Mouse (Mus musculus) C2C12 (cell line): ENCODE data around the gene En1. TPM values are rescaled to one million over a fixed set of nuclear protein-coding genes. Genes with fewer than 3 reads are reported as not detected.

ENCODE experiments used
- H3K27me3 ChIP-seq: one replicate; pipeline ENCODE4 v1.6.1; 2011; ENCODE audit not compliant: control insufficient read depth, insufficient read depth, insufficient read length
- H3K36me3 ChIP-seq: one replicate; pipeline ENCODE4 v1.6.1; 2011; ENCODE audit not compliant: control insufficient read depth, insufficient read depth
- H3K4me3 ChIP-seq: one replicate; pipeline ENCODE4 v1.5.1; 2011; ENCODE audit warnings: mild to moderate bottlenecking, control low read depth; ENCODE audit not compliant: poor library complexity, insufficient read depth, severe bottlenecking
- H3K79me2 ChIP-seq: one replicate; pipeline ENCODE4 v1.6.1; 2011; ENCODE audit not compliant: control insufficient read depth, insufficient read depth
- H3K79me3 ChIP-seq: one replicate; pipeline ENCODE4 v1.6.1; 2011; ENCODE audit warnings: low read depth, control low read depth
- H3ac ChIP-seq: one replicate; pipeline ENCODE3; 2011; ENCODE audit warnings: low read depth; ENCODE audit not compliant: control insufficient read depth, insufficient read length
- CEBPB ChIP-seq: IDR thresholded peaks from one replicate; pipeline ENCODE4 v1.6.1; 2011; ENCODE audit warnings: low read depth, mild to moderate bottlenecking, control low read depth, moderate library complexity
- CTCF ChIP-seq: IDR thresholded peaks from one replicate; pipeline ENCODE4 v1.5.1; 2011; ENCODE audit not compliant: control insufficient read depth, insufficient read depth, insufficient read length
- FOSL1 ChIP-seq: IDR thresholded peaks from one replicate; pipeline ENCODE4 v1.8.0; 2011; ENCODE audit warnings: mild to moderate bottlenecking, low read length; ENCODE audit not compliant: poor library complexity, insufficient read depth, severe bottlenecking
- MAX ChIP-seq: IDR thresholded peaks from one replicate; pipeline ENCODE4 v1.6.1; 2011; ENCODE audit warnings: mild to moderate bottlenecking, control low read depth
- MYOD1 ChIP-seq: IDR thresholded peaks from one replicate; pipeline ENCODE4 v1.6.1; 2011; ENCODE audit warnings: low read depth; ENCODE audit not compliant: control insufficient read depth, insufficient read length
- MYOG ChIP-seq: IDR thresholded peaks from one replicate; pipeline ENCODE4 v1.6.1; 2011; ENCODE audit not compliant: control insufficient read depth, insufficient read length; ENCODE audit errors: extremely low read depth
- USF1 ChIP-seq: IDR thresholded peaks from one replicate; pipeline ENCODE4 v1.6.1; 2011; ENCODE audit warnings: low read depth, mild to moderate bottlenecking, control low read depth, moderate library complexity
- polyA plus RNA-seq: library from polyadenylated mRNA; unstranded; fragments of >200 nt; fragmentation: generic; extraction: Trizol; gene quantifications from one replicate; pipeline ENCODE4 v1.2.1, GENCODE M21; 2012; ENCODE audit warnings: missing spikeins

En1 gene
- polyA plus RNA-seq, 1 experiment: 11.5 TPM

- Histone ChIP-seq H3K4me3 (no peak overlapping the region), H3K36me3 (no peaks in the 10 kb centered on the region), H3K27me3 (no peaks in the 10 kb centered on the region), H3ac (no peak overlapping the region), H3K79me3 (no peaks in the 10 kb centered on the region), H3K79me2 (peaks cover 3% of the 10 kb centered on the region)
- TF ChIP-seq CTCF: no peak
- TF ChIP-seq USF1: no peak
- TF ChIP-seq MYOG: no peak
- no peak for TF ChIP-seq CEBPB
- TF ChIP-seq FOSL1: no peak
These were observed 3.9 kb upstream of the En1 start for GRCm38 (mm10) chr1:120598196-120598940.

DNA sequence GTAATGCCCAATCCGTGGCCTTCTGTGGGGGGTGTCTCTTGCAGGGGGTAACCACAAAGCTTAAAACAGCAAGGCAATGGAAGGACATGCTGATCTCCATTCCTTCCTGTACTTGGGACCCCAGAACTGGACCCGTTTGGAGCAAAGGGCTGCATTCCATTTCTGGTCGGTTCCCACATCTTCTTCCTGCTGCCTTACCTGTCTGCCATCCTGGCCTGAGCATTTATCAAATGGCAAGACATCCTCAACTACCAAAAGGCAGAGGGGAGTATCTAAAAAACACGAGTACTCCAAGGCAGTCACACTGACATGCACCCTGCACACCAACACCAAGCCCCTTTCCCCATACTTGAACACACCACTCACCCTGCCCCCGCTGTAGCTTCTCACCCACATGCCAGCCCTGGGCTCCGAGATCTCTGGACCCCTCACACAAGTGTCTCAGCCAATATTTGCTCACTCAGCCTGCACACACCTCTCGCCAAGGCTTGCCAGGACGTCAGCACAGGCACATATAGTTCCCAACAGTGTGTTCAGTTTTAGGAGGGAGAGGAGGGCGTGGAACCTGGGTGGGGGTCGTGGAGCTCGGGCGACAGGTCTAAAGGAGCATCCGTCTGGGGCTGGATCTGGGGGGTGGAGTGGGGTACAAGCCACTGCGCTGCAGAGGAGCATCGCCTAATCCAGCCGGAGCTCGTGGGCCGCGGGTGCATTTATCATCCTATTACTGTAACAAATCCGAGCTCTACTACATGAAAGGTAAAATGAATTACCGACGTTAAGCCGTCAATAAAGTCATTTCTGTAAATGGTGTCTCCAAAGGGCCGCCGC, 2.7 kb upstream of the En1 start:
- Histone ChIP-seq H3K27me3 (no peaks in the 10 kb centered on the region), H3K4me3 (no peak overlapping the region), H3K79me2 (peaks cover 15% of the 10 kb centered on the region), H3K36me3 (no peaks in the 10 kb centered on the region), H3K79me3 (peaks cover 4% of the 10 kb centered on the region), H3ac (no peak overlapping the region)
- TF ChIP-seq MYOG: no peak
- TF ChIP-seq USF1: no peak
- no peak for TF ChIP-seq MYOD1
- TF ChIP-seq CEBPB: no peak
- no peak for TF ChIP-seq MAX
- TF ChIP-seq FOSL1: no peak
- no peak for TF ChIP-seq CTCF

- no peaks in the 10 kb centered on the region for H3K27me3 ChIP-seq
- peaks cover 6% of the 10 kb centered on the region for H3K79me3 ChIP-seq
- no peak overlapping the region for H3ac ChIP-seq
- no peaks in the 10 kb centered on the region for H3K36me3 ChIP-seq
- TF ChIP-seq MYOD1 (no peak), MAX (no peak), CEBPB (no peak), USF1 (no peak), FOSL1 (no peak), MYOG (no peak), CTCF (no peak)
- H3K4me3 ChIP-seq: no peak overlapping the region
- H3K79me2 ChIP-seq: peaks cover 19% of the 10 kb centered on the region
These were observed 2.1 kb upstream of the En1 start for GRCm38 (mm10) chr1:120600149-120600445.

DNA sequence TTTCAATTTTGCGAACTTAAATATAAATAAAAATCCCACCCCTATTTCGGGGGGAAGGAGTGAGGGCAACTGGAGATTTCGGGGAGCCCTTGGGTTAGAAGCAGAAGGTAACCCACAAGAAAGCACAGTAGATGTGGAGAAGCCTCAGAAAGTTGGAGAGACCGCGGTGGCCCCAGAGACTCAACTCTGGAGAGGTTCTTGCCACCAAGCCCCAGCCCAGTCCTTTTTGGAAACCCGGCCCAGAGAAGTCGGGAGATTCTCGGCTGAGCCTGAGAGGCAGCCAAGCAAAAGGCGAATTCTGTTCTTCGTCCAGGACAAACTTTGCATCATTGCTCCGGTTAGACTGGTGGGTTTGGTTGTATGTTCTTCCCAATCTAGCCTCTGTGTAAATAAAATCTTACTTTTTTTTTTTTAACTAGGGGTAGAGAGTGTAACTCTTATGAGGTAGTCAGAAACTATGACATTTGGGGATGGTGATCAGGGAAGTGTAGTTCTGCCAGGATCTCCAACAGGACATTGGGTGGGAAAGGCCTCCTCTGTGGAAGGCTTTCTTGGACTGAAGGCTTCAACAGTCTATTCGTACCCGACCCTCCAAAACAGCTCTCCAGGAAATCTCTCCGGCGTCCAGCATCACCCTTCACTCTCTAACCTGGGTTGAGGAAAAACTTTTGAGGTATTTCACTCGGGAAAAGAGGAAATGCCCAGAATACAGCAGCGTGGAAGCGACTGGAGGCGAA, 1.5 kb upstream of the En1 start:
- peaks cover 7% of the 10 kb centered on the region for H3K79me3 ChIP-seq
- H3K27me3 ChIP-seq: no peaks in the 10 kb centered on the region
- no peak for TF ChIP-seq USF1
- no peak for TF ChIP-seq FOSL1
- TF ChIP-seq CTCF: no peak
- TF ChIP-seq MYOD1: no peak
- no peak for TF ChIP-seq MAX
- no peak for TF ChIP-seq CEBPB
- TF ChIP-seq MYOG: no peak
- peaks cover 24% of the 10 kb centered on the region for H3K79me2 ChIP-seq
- H3K36me3 ChIP-seq: no peaks in the 10 kb centered on the region
- H3K4me3 ChIP-seq: no peak overlapping the region
- H3ac ChIP-seq: no peak overlapping the region

DNA sequence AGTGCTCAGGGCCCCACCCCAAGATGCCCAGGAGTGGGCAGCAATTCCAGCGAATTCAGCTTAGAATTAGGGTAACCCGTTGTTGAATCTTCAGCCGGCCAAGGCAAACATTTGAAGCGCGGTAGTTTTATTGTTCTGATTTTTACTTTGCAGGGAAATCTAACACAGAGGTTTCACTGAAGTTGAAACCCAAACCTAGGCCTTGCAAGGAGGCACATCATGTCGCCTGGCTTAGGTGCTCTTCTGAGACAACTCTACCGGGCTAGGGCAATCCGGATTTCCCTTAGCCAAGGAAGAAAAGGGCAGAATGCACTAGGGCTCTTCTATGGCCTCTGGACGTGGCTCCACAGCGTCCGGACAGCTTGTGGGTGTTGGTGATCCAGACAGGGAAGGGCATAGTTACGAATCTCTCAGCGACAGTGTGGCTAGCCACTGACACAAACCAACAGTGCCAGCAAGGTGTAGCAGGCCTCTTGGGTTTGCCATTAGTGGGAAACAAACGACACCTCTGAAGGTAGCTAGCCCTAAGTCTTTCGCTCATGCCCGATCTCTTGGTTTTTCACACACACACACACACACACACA, 873 bp upstream of the En1 start:
- Histone ChIP-seq H3K79me2 (peaks cover 31% of the 10 kb centered on the region), H3K4me3 (no peak overlapping the region), H3ac (no peak overlapping the region), H3K79me3 (peaks cover 12% of the 10 kb centered on the region), H3K36me3 (no peaks in the 10 kb centered on the region), H3K27me3 (no peaks in the 10 kb centered on the region)
- TF ChIP-seq FOSL1 (no peak), USF1 (no peak), MYOG (no peak), CTCF (no peak), MAX (no peak), CEBPB (no peak), MYOD1 (no peak)
